Mouse (Mus musculus) liver, embryonic 14.5 days (tissue): ENCODE results near the gene Vwde. TPM values are rescaled to one million over a fixed set of nuclear protein-coding genes. Genes with fewer than 3 reads are reported as not detected.

Experiments used
- ATAC-seq: fragments of 200-750 bp; cut with Nextera tagmentation; 2 replicates; pipeline ENCODE4 v1.8.0; 2017; ENCODE audit warnings: moderate number of reproducible peaks, mild to moderate bottlenecking, moderate library complexity; ENCODE audit not compliant: insufficient read depth
- DNase-seq, 3 experiments: peaks; one replicate each; pipeline ENCODE4 v3.0.0-alpha.2; 2012 to 2013; ENCODE audit warnings: low read depth in 3 of 3, low spot score in 3 of 3
- H3K27ac ChIP-seq: fragments of 300-500 bp; sonication (generic); 2 replicates; pipeline ENCODE4 v1.5.1; 2014; ENCODE audit warnings: moderate library complexity, mild to moderate bottlenecking, control low read depth, inconsistent platforms
- H3K27me3 ChIP-seq: fragments of 300-500 bp; sonication (generic); 2 replicates; pipeline ENCODE4 v1.6.1; 2014; ENCODE audit warnings: mild to moderate bottlenecking, low read length, moderate library complexity; ENCODE audit not compliant: control insufficient read depth, insufficient read depth
- H3K36me3 ChIP-seq: fragments of 300-500 bp; sonication (generic); replicated peaks from 2 replicates; pipeline ENCODE4 v1.6.1; 2014; ENCODE audit warnings: low read depth; ENCODE audit not compliant: control insufficient read depth, insufficient read depth
- H3K4me1 ChIP-seq, 2 experiments: fragments of 200-500 bp in 1 of 2; fragments of 300-500 bp in 1 of 2; sonication (generic) in 1 of 2; replicated peaks; 2 replicates each; pipeline ENCODE4 v1.6.1; 2012 to 2014; ENCODE audit warnings: antibody characterized with exemption in 1 of 2, inconsistent platforms in 1 of 2, low read length in 1 of 2; ENCODE audit not compliant: control insufficient read depth in 2 of 2, insufficient read depth in 2 of 2
- H3K4me2 ChIP-seq: fragments of 300-500 bp; sonication (generic); 2 replicates; pipeline ENCODE4 v1.6.1; 2014; ENCODE audit warnings: low read depth, mild to moderate bottlenecking, control low read depth, moderate library complexity
- H3K4me3 ChIP-seq, 2 experiments: fragments of 200-500 bp in 1 of 2; fragments of 300-500 bp in 1 of 2; sonication (generic) in 1 of 2; 2 replicates each; pipeline ENCODE4 v1.5.1; 2012 to 2014; ENCODE audit warnings: low read depth in 2 of 2, low read length in 2 of 2, mild to moderate bottlenecking in 2 of 2, control low read depth in 1 of 2, inconsistent platforms in 1 of 2, moderate library complexity in 1 of 2; ENCODE audit not compliant: insufficient read depth in 1 of 2
- H3K9ac ChIP-seq: fragments of 300-500 bp; sonication (generic); replicated peaks from 2 replicates; pipeline ENCODE4 v1.6.1; 2014; ENCODE audit warnings: mild to moderate bottlenecking, control low read depth, moderate library complexity
- H3K9me3 ChIP-seq: fragments of 300-500 bp; sonication (generic); 2 replicates; pipeline ENCODE4 v1.6.1; 2016; ENCODE audit warnings: low read length, mixed read lengths; ENCODE audit not compliant: control insufficient read depth
- CTCF ChIP-seq: IDR thresholded peaks from 2 replicates; pipeline ENCODE4 v1.5.1; 2016; ENCODE audit warnings: antibody characterized with exemption, low read depth, control low read depth
- EP300 ChIP-seq: IDR thresholded peaks from 2 replicates; pipeline ENCODE4 v1.6.1; 2016; ENCODE audit warnings: antibody characterized with exemption, low read depth
- WGBS: fragments of 180-500 bp; shearing (Covaris S2); extraction: QIAGEN DNeasy Blood & Tissue Kit; methylation state at CpG from one replicate; pipeline ENCODE4 v1.1.7; 2014; ENCODE audit not compliant: insufficient replicate concordance; 5-methylcytosine and 5-hydroxymethylcytosine counted together
- polyA plus RNA-seq, 2 experiments: library from polyadenylated mRNA; depleted of rRNA in 1 of 2; stranded (reverse) in 1 of 2; unstranded in 1 of 2; fragments of >200 nt; fragmentation: Nextera tagmentation in 1 of 2; extraction: Ambion mirVana in 1 of 2; gene quantifications; 2 replicates each; pipeline versions ENCODE4 v1.2.1 to v1.2.3; 2012 to 2014

The Vwde gene
- polyA plus RNA-seq (2012; rRNA removed) (not detected in 2 replicates), polyA plus RNA-seq (2014; fragmentation: Nextera tagmentation; extraction: Ambion mirVana) (not detected in 2 replicates)

DNA sequence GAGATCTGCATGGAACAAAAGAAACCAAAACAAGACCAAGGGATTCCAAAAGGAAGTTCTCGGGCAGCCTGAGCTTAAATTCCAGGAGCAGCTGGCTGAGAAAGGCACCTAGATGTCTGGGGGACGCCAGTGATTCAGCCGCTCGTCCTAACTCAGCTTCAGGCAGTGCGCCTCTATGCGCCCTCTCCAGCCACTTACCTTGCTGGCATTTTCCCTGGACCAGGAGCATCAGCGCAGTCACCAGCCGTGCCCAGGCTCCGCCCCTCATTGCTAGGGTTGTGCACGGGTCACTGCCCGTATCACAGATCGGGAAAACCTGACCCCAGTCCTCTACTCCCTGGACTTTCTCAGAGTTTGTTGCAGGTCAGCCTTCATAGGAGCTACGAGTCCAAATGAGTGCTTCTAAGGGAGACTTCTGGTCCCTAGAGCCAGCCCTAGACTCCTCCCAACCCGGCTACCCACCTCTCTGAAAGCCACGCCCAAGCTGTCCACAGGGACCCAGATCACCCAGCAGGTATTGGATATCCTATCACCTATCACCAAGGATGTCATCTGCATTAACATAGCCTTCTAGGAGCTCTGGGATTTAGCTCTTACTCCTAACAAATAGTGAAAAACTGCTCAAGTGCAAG lies at the start of gene Vwde:
Gene Vwde (minus strand): TSS at position 370 of the 632 bp plus-strand sequence.
- Histone ChIP-seq H3K4me3 (no peak within 1 kb of the TSS), H3K4me1 (no peaks in the 10 kb centered on the region), H3K27me3 (no peaks in the 10 kb centered on the region), H3K27ac (no peak within 1 kb of the TSS), H3K4me2 (no peak within 1 kb of the TSS), H3K36me3 (no peaks in the 10 kb centered on the region), H3K9me3 (no peaks in the 10 kb centered on the region), H3K9ac (no peak within 1 kb of the TSS)
- DNase-seq (no peak), ATAC-seq (no peak)
- WGBS: 34% methylated on average over 15 of the region's 15 CpGs
- TF ChIP-seq EP300: no peak
- no peak for TF ChIP-seq CTCF

DNA sequence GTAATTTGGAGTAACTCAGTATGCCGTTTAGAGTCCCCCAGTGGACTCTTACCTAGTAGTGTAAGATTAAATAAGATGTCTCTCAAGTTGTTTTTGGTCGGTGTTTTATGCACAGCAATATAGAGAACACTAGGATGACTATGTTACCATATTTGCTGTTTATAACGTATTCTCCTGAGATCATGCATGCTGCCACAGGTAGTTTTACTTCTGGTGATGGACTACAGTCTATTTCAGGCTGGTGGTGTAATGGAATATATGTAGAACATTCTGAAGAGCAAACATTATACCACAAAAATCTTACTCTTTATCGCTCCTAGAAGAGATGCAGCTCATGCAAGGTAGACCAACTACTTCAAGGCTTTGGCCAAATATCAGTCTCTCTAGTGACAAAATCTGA lies 30.6 kb upstream of the Vwde start:
- Histone ChIP-seq H3K9me3 (no peaks in the 10 kb centered on the region), H3K4me3 (no peak overlapping the region), H3K36me3 (no peaks in the 10 kb centered on the region), H3K9ac (no peak overlapping the region), H3K27me3 (no peaks in the 10 kb centered on the region), H3K4me2 (no peak overlapping the region), H3K27ac (no peak overlapping the region), H3K4me1 (no peaks in the 10 kb centered on the region)
- no peak for ATAC-seq
- WGBS: 54% methylated on average over 4 of the region's 4 CpGs
- TF ChIP-seq EP300: no peak
- no peak for TF ChIP-seq CTCF
- DNase-seq: no peak

- DNase-seq (no peak), ATAC-seq (no peak)
- no peak overlapping the region for H3K4me2 ChIP-seq
- no peaks in the 10 kb centered on the region for H3K36me3 ChIP-seq
- 42% methylated on average over 4 of the region's 4 CpGs for WGBS
- H3K27ac ChIP-seq: no peak overlapping the region
- no peaks in the 10 kb centered on the region for H3K27me3 ChIP-seq
- no peak overlapping the region for H3K4me3 ChIP-seq
- no peak overlapping the region for H3K9ac ChIP-seq
- H3K9me3 ChIP-seq: no peaks in the 10 kb centered on the region
- no peaks in the 10 kb centered on the region for H3K4me1 ChIP-seq
- no peak for TF ChIP-seq EP300
- peak; percentile 56; the same call in 1 of the 2 replicates for TF ChIP-seq CTCF
Observed at GRCm38 (mm10) chr6:13248317-13248969, 23.7 kb upstream of the Vwde start.

DNA sequence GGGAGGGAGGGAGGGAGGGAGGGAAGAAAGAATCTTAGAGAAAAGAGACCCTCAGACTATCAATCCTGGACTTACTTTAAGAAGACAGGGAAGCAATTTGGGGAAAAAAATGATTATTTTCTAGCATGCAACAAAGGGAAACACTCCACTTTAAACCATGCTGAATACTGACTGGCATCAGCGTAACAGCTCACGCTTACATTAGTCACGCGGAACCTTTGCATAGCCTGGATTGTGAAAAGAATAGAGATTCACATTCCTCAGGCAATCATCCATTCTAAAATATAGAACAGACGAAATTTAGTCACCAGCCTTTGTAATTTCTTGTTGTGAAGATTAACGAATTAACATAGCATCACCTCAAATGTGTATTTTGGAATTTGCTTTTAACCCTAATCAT lies 18.6 kb downstream of the Vwde start:
- no peaks in the 10 kb centered on the region for H3K36me3 ChIP-seq
- no peak overlapping the region for H3K4me2 ChIP-seq
- WGBS: 62% methylated on average over 6 of the region's 6 CpGs
- TF ChIP-seq EP300: no peak
- no peak for TF ChIP-seq CTCF
- no peaks in the 10 kb centered on the region for H3K9me3 ChIP-seq
- no peaks in the 10 kb centered on the region for H3K27me3 ChIP-seq
- H3K4me3 ChIP-seq: no peak overlapping the region
- DNase-seq (no peak), ATAC-seq (no peak)
- H3K27ac ChIP-seq: no peak overlapping the region
- H3K9ac ChIP-seq: no peak overlapping the region
- H3K4me1 ChIP-seq: no peaks in the 10 kb centered on the region

GRCm38 (mm10) chr6:13197486-13197885 lies 27.3 kb downstream of the Vwde start:
- ATAC-seq (no peak), DNase-seq (no peak)
- WGBS: 58% methylated on average over 3 of the region's 3 CpGs
- Histone ChIP-seq H3K27me3 (no peaks in the 10 kb centered on the region), H3K9ac (no peak overlapping the region), H3K4me1 (no peaks in the 10 kb centered on the region), H3K27ac (no peak overlapping the region), H3K36me3 (no peaks in the 10 kb centered on the region), H3K4me3 (no peak overlapping the region), H3K4me2 (no peak overlapping the region), H3K9me3 (no peaks in the 10 kb centered on the region)
- TF ChIP-seq CTCF: no peak
- no peak for TF ChIP-seq EP300
